Mouse (Mus musculus): ENCODE data around the gene Trem2. TPM values are rescaled to one million over a fixed set of nuclear protein-coding genes. Genes with fewer than 3 reads are reported as not detected.

Gene Trem2
- polyA plus RNA-seq, 1 experiment, result 11.7 TPM

DNA sequence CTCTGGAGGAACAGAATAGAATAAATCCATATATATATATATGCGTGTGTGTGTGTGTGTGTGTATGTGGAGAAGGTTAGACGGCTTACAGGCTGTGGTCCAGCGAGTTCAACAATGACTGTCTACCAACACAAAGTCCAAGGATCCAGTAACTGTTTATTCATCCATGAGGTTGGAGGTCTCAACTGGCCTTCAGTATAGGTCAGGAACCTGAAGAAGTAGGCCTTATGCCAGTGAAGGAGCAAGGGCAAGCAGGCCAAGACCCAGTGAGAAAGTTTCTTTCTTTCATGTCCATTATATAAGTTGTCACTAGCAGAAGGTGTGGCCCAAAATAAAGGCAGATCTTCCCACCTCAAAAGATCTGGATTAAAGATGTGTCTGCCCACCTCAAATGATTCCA lies 56.5 kb downstream of the Trem2 start:
- WGBS, result 98% methylated on average over 3 of the region's 3 CpGs
- DNase-seq, result no peak
- H3K27ac ChIP-seq (ENCODE audit: control insufficient read depth, insufficient read depth, low read length), result no peak overlapping the region
- H3K4me3 ChIP-seq (ENCODE audit: control insufficient read depth, insufficient read depth, low read length), result no peak overlapping the region
- H3K27me3 ChIP-seq (ENCODE audit: control insufficient read depth, insufficient read depth, low read length), result no peaks in the 10 kb centered on the region
- peaks cover 7% of the 10 kb centered on the region for H3K4me1 ChIP-seq (replicated peaks; ENCODE audit: control insufficient read depth, insufficient read depth, low read length)
- H3K36me3 ChIP-seq (ENCODE audit: control insufficient read depth, insufficient read depth, low read length), result peaks cover 26% of the 10 kb centered on the region
- TF ChIP-seq CTCF (IDR thresholded peaks at IDR 0.05; ENCODE audit: borderline replicate concordance, control insufficient read depth, extremely low read depth, insufficient read depth, low read length, poor library complexity) (no peak), POLR2A (IDR thresholded peaks at IDR 0.05; ENCODE audit: control insufficient read depth, extremely low read depth, insufficient read depth, low read length, poor library complexity) (no peak)

Other genes with a start within 250 kb of the Trem2 start
- 0.15 and 0.28 TPM in 2 replicates for gene 9830107B12Rik, start 200.1 kb upstream of the Trem2 start, polyA plus RNA-seq (2012; rRNA removed)
- gene A530064D06Rik, start 179.1 kb upstream of the Trem2 start, polyA plus RNA-seq (2012; rRNA removed), result 0.92 and 1.2 TPM in 2 replicates
- 0.08 and 0.09 TPM in 2 replicates for gene Trem1, start 113.6 kb upstream of the Trem2 start, polyA plus RNA-seq (2012; rRNA removed)
- gene Trem3, start 98.6 kb upstream of the Trem2 start, polyA plus RNA-seq (2012; rRNA removed), result 0.23 and 0.27 TPM in 2 replicates
- 4.3 and 4.7 TPM in 2 replicates for gene Treml4, start 82.1 kb upstream of the Trem2 start, polyA plus RNA-seq (2012; rRNA removed)
- gene Treml2, start 46.9 kb upstream of the Trem2 start, polyA plus RNA-seq (2012; rRNA removed), result 54.8 and 56.4 TPM in 2 replicates
- gene B430306N03Rik, start 30.3 kb upstream of the Trem2 start, polyA plus RNA-seq (2012; rRNA removed), result 4.0 and 4.3 TPM in 2 replicates
- gene Treml1, start 13.5 kb downstream of the Trem2 start, polyA plus RNA-seq (2012; rRNA removed), result 0.73 TPM in 1 of 2 replicates, not detected in the other
- 210 and 244 TPM in 2 replicates for gene Nfya, start 63.5 kb downstream of the Trem2 start, polyA plus RNA-seq (2012; rRNA removed)
- gene Oard1, start 63.6 kb downstream of the Trem2 start, polyA plus RNA-seq (2012; rRNA removed), result 12.0 TPM in 2 replicates
- 0.99 and 7.6 TPM in 2 replicates for gene Apobec2, start 86.5 kb downstream of the Trem2 start, polyA plus RNA-seq (2012; rRNA removed)
- gene Tspo2, start 105.1 kb downstream of the Trem2 start, polyA plus RNA-seq (2012; rRNA removed), result 0.22 and 0.31 TPM in 2 replicates
- 68.1 and 72.7 TPM in 2 replicates for gene Unc5cl, start 108.5 kb downstream of the Trem2 start, polyA plus RNA-seq (2012; rRNA removed)

Measured in thymus, adult 2 months (tissue).